22 mouse cellular contexts compared by ENCODE assay signal in the genomic region with DNA sequence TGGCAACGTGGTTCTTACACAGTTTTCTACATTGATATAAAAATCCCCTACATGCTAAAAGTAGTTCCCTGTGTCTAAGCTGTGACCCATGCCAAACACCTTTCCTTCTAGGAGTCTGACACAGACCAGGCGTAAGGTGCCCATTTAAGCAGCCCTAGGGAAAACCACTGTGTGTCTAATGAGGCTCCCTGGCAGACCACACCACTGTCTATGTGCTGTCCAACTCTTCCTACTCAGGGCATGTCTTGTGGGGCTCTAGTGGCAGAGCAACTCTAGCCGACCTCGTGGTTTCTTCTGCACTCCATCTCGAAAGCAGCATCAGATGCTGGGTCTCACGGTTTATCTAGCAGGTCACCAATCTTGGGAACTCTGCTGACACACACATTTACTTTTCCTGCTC. TPM values are rescaled to one million over a fixed set of nuclear protein-coding genes. Genes with fewer than 3 reads are reported as not detected.
"Had no signal": no experiment of that assay in that cellular context is flagged by ENCODE, and none has a peak within 500 bp of the region (broad histone marks: within the 10 kb centered on the region; RNA-seq: fewer than 3 reads in every experiment).

No protein-coding gene starts in this region.

- H3K9me3 ChIP-seq: limb, embryonic 10.5 days; limb, embryonic 13.5 days; liver, embryonic 12.5 days; liver, embryonic 15.5 days; lung, embryonic 15.5 days; megakaryocyte, embryonic 14.5 days; midbrain, embryonic 10.5 days; midbrain, embryonic 13.5 days; neural tube, embryonic 12.5 days; neural tube, embryonic 15.5 days; stomach, embryonic 15.5 days had no signal

- H3K27me3 ChIP-seq: limb, embryonic 13.5 days; liver, embryonic 12.5 days; liver, embryonic 15.5 days; lung, embryonic 15.5 days; megakaryocyte, embryonic 14.5 days; midbrain, embryonic 13.5 days; neural tube, embryonic 12.5 days; neural tube, embryonic 15.5 days; stomach, embryonic 15.5 days had no signal

- H3K27ac ChIP-seq: limb, embryonic 10.5 days; limb, embryonic 13.5 days; liver, embryonic 12.5 days; liver, embryonic 15.5 days; lung, embryonic 15.5 days; neural tube, embryonic 15.5 days; stomach, embryonic 15.5 days had no signal

- DNase-seq: kidney, adult 8-10 months; kidney, postnatal 14 days; kidney, postnatal 4 days; liver; lung, adult 18-20 months; lung, postnatal 10 days; lung, postnatal 36 days; right cerebral cortex, adult 18-20 months; right cerebral cortex, postnatal 25 days; spleen, adult 18-20 months; thymus, postnatal 25 days had no signal

- H3K4me2 ChIP-seq: limb, embryonic 13.5 days; liver, embryonic 12.5 days; liver, embryonic 15.5 days; lung, embryonic 15.5 days; midbrain, embryonic 13.5 days; neural tube, embryonic 12.5 days; neural tube, embryonic 15.5 days; stomach, embryonic 15.5 days had no signal

- H3K9ac ChIP-seq: limb, embryonic 13.5 days; liver, embryonic 12.5 days; liver, embryonic 15.5 days; lung, embryonic 15.5 days; midbrain, embryonic 13.5 days; neural tube, embryonic 12.5 days; neural tube, embryonic 15.5 days; stomach, embryonic 15.5 days had no signal

- ATAC-seq: liver, embryonic 12.5 days; midbrain, embryonic 13.5 days had no signal

- H3K4me3 ChIP-seq: limb, embryonic 10.5 days; limb, embryonic 13.5 days; liver, embryonic 12.5 days; liver, embryonic 15.5 days; lung, embryonic 15.5 days; megakaryocyte, embryonic 14.5 days; midbrain, embryonic 10.5 days; midbrain, embryonic 13.5 days; neural tube, embryonic 12.5 days; neural tube, embryonic 15.5 days; stomach, embryonic 15.5 days had no signal

RNA-seq across cellular contexts. Expression of gene Xrra1, which starts 7.3 kb away (rescaled TPM):
- polyA plus RNA-seq: liver, embryonic 12.5 days; liver, embryonic 15.5 days had no signal
